Mouse (Mus musculus) heart, embryonic 12.5 days (tissue): ENCODE data around the gene Emc3. TPM values are rescaled to one million over a fixed set of nuclear protein-coding genes. Genes with fewer than 3 reads are reported as not detected.

Source experiments
- ATAC-seq: fragments of 200-750 bp; cut with Nextera tagmentation; 2 replicates; pipeline ENCODE4 v1.8.0; 2017; ENCODE audit warnings: moderate TSS enrichment, moderate library complexity; ENCODE audit not compliant: insufficient number of reproducible peaks, low FRiP score
- H3K27ac ChIP-seq: fragments of 300-500 bp; sonication (generic); 2 replicates; pipeline ENCODE4 v1.5.1; 2016; ENCODE audit warnings: mild to moderate bottlenecking, moderate library complexity; ENCODE audit not compliant: poor library complexity, severe bottlenecking
- H3K27me3 ChIP-seq: fragments of 300-500 bp; sonication (generic); replicated peaks from 2 replicates; pipeline ENCODE4 v1.6.1; 2016; ENCODE audit warnings: mild to moderate bottlenecking, moderate library complexity
- H3K36me3 ChIP-seq: fragments of 300-500 bp; sonication (generic); 2 replicates; pipeline ENCODE4 v1.6.1; 2016; ENCODE audit warnings: mild to moderate bottlenecking, moderate library complexity
- H3K4me1 ChIP-seq: fragments of 300-500 bp; sonication (generic); replicated peaks from 2 replicates; pipeline ENCODE4 v1.6.1; 2016; ENCODE audit warnings: mild to moderate bottlenecking
- H3K4me2 ChIP-seq: fragments of 300-500 bp; sonication (generic); 2 replicates; pipeline ENCODE4 v1.6.1; 2016; ENCODE audit warnings: mild to moderate bottlenecking, moderate library complexity
- H3K4me3 ChIP-seq: fragments of 300-500 bp; sonication (generic); 2 replicates; pipeline ENCODE4 v1.5.1; 2016; ENCODE audit warnings: mild to moderate bottlenecking
- H3K9ac ChIP-seq: fragments of 300-500 bp; sonication (generic); 2 replicates; pipeline ENCODE4 v1.6.1; 2016; ENCODE audit warnings: mild to moderate bottlenecking, moderate library complexity
- H3K9me3 ChIP-seq: fragments of 300-500 bp; sonication (generic); replicated peaks from 2 replicates; pipeline ENCODE4 v1.6.1; 2016; ENCODE audit warnings: mild to moderate bottlenecking, moderate library complexity
- WGBS: fragments of 180-500 bp; shearing (Covaris S2); methylation state at CpG from one replicate; pipeline ENCODE4 v1.1.7; 2016; 5-methylcytosine and 5-hydroxymethylcytosine counted together
- microRNA-seq: library from miRNA; unstranded; fragments of <30 nt; microRNA quantifications from one replicate; pipeline ENCODE4, GENCODE M21; 2017
- polyA plus RNA-seq: library from polyadenylated mRNA; unstranded; fragments of >200 nt; fragmentation: Nextera tagmentation; extraction: Ambion mirVana; gene quantifications from 2 replicates; pipeline ENCODE4 v1.2.1, GENCODE M21; 2016

The Emc3 gene
- polyA plus RNA-seq, 1 experiment from 2014 or later, result 89.1 TPM

DNA sequence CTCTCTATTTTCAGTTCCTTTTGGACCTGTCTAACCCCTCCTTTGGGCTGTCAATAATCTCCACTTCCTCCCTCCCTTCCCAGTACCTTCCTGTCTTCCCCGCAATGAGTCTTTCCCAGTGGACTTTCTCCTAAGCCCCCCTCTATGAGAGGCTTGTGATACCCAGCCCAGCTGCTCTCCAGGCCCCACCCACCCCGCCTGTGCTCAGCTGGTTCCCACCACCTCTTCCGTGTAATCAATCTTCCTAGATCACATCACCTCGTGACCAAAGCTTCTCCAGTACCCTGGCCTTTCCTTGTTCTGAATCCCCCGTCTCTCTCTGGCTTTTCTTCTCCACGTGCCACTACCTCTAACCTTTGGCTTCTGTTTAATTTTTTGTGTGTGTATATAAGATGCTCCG lies 54.1 kb downstream of the Emc3 start:
- H3K4me1 ChIP-seq, result peaks cover 20% of the 10 kb centered on the region
- no peak overlapping the region for H3K4me3 ChIP-seq
- H3K4me2 ChIP-seq, result no peak overlapping the region
- no peak for ATAC-seq
- H3K9me3 ChIP-seq, result no peaks in the 10 kb centered on the region
- WGBS, result 37% methylated on average over 7 of the region's 7 CpGs
- H3K27ac ChIP-seq, result no peak overlapping the region
- no peaks in the 10 kb centered on the region for H3K36me3 ChIP-seq
- H3K27me3 ChIP-seq, result peaks cover 43% of the 10 kb centered on the region
- no peak overlapping the region for H3K9ac ChIP-seq

DNA sequence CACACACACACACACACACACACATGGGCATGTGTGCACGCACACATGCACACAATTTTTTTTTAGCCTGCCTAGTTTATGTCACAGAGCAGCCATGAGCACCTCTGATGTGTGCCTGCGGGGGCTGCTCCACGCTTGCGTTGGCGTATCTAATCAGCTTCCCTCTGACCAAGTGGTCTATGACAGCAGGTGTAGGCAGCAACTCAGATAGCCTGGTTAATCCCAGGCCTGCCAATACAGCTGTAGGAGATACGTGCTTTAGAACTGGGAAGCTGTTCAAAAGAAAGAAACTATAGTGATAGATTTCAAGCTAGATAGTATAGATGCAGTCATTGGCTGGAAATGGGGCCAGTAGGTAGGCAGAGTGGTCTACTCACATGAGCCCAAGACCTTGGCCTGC lies 57.7 kb downstream of the Emc3 start:
- H3K4me3 ChIP-seq, result no peak overlapping the region
- no peaks in the 10 kb centered on the region for H3K9me3 ChIP-seq
- H3K9ac ChIP-seq, result no peak overlapping the region
- no peak overlapping the region for H3K27ac ChIP-seq
- no peak for ATAC-seq
- H3K4me1 ChIP-seq, result peaks cover 31% of the 10 kb centered on the region
- no peaks in the 10 kb centered on the region for H3K36me3 ChIP-seq
- 57% methylated on average over 6 of the region's 6 CpGs for WGBS
- no peak overlapping the region for H3K4me2 ChIP-seq
- peaks cover 45% of the 10 kb centered on the region for H3K27me3 ChIP-seq

DNA sequence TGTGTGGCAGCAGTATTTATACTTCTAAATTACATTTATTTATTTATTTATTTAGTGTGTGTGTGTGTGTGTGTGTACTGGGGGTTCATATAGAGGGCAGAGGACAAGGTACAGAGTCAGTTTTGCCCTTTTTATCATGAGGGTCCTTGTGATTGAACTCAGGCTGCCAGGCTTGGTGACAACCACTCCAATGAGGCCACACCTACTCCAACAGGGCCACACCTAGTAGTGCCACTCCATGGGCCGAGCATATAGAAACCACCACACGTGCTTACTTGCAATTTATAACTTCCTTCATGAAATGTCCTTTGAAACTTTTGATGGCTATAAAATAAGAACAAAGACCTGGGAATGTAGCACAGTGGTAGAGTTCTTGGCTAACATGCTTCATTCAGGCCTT lies 58.2 kb downstream of the Emc3 start:
- H3K4me3 ChIP-seq, result no peak overlapping the region
- H3K27me3 ChIP-seq, result peaks cover 45% of the 10 kb centered on the region
- ATAC-seq, result no peak
- peaks cover 31% of the 10 kb centered on the region for H3K4me1 ChIP-seq
- no peak overlapping the region for H3K9ac ChIP-seq
- H3K36me3 ChIP-seq, result no peaks in the 10 kb centered on the region
- H3K9me3 ChIP-seq, result no peaks in the 10 kb centered on the region
- H3K4me2 ChIP-seq, result no peak overlapping the region
- WGBS, result 77% methylated on average over 2 of the region's 2 CpGs
- no peak overlapping the region for H3K27ac ChIP-seq

DNA sequence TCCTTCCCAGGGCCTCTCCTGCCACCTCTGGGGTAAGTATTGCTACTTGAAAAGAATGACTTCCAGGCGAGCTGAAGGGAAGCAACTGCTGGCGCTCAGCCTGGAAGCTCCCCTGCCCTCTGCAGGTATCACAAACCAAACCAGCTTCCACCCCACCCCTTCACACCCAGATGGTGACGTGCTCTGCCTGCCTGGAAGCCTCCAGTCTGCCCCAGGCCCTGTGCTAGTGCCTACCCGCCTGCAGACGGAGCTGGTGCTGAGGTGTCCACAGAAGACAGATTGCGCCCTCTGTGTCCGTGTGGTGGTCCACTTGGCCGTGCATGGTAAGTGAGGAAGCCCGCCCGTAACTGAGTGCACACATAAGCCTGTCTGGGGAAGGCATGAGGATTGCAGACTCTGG lies 59.4 kb downstream of the Emc3 start:
- WGBS, result 61% methylated on average over 10 of the region's 10 CpGs
- peak overlapping the region; percentile 69; the same call in 1 of the 2 replicates for H3K4me2 ChIP-seq
- H3K27me3 ChIP-seq, result peaks cover 52% of the 10 kb centered on the region
- H3K36me3 ChIP-seq, result no peaks in the 10 kb centered on the region
- no peak overlapping the region for H3K9ac ChIP-seq
- no peaks in the 10 kb centered on the region for H3K9me3 ChIP-seq
- H3K27ac ChIP-seq, result no peak overlapping the region
- peaks cover 31% of the 10 kb centered on the region for H3K4me1 ChIP-seq
- ATAC-seq, result no peak
- no peak overlapping the region for H3K4me3 ChIP-seq

DNA sequence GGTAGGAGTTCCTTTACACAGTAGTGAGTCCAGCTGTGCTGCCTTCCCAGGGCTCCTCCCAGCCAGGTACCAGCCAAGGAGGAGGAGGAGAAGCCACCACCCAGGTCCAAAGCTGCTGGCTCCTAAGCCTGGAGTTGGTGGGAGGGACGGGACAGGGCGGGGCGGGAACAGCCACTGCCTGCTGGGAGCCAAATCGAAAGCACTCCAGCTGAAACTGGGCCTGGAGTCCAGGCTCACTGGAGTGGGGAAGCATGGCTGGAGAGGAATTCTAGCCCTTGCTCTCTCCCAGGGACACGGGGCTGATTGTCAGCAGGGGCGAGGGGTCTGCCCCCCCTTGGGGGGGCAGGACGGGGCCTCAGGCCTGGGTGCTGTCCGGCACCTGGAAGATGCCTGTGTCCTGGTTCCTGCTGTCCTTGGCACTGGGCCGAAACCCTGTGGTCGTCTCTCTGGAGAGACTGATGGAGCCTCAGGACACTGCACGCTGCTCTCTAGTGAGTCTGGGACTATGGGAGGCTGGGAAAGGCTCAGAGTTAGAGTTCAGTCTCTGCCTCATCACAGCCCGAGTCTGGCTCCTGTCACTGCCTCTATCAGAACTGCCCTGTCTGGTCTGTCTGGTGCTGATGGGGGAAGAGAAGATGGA lies 60.0 kb downstream of the Emc3 start, which contains the start of gene Il17rc:
Il17rc (plus strand) TSS at position 131 of the 640 bp plus-strand sequence.
- peak within 1 kb of the TSS; percentile 39 for H3K4me3 ChIP-seq
- H3K9me3 ChIP-seq, result no peaks in the 10 kb centered on the region
- no peaks in the 10 kb centered on the region for H3K36me3 ChIP-seq
- ATAC-seq, result no peak
- H3K4me1 ChIP-seq, result peaks cover 31% of the 10 kb centered on the region
- H3K27ac ChIP-seq, result no peak within 1 kb of the TSS
- peaks cover 51% of the 10 kb centered on the region for H3K27me3 ChIP-seq
- 18% methylated on average over 12 of the region's 12 CpGs for WGBS
- H3K9ac ChIP-seq, result peak within 1 kb of the TSS; percentile 73
- peak within 1 kb of the TSS; percentile 69 for H3K4me2 ChIP-seq

DNA sequence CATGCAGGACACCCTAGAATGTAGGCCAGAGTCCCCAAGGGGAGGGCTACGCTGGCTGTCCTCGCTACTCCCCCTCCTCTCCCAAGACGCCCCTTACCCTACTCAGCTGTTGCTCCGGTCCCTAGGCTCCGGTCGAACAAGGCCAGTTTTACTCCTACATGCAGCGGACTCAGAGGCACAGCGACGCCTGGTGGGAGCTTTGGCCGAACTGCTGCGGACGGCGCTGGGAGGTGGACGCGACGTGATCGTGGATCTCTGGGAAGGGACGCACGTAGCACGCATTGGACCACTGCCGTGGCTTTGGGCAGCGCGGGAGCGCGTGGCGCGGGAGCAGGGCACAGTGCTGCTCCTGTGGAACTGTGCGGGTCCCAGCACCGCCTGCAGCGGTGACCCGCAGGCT lies 62.0 kb downstream of the Emc3 start:
- peak overlapping the region; percentile 59 for H3K9ac ChIP-seq
- 2% methylated on average over 31 of the region's 31 CpGs for WGBS
- peak; percentile 54 for ATAC-seq
- peaks cover 64% of the 10 kb centered on the region for H3K27me3 ChIP-seq
- peak overlapping the region; percentile 81 for H3K4me2 ChIP-seq
- no peaks in the 10 kb centered on the region for H3K36me3 ChIP-seq
- peak overlapping the region; percentile 45 for H3K4me3 ChIP-seq
- H3K27ac ChIP-seq, result no peak overlapping the region
- H3K9me3 ChIP-seq, result no peaks in the 10 kb centered on the region
- H3K4me1 ChIP-seq, result peaks cover 31% of the 10 kb centered on the region

DNA sequence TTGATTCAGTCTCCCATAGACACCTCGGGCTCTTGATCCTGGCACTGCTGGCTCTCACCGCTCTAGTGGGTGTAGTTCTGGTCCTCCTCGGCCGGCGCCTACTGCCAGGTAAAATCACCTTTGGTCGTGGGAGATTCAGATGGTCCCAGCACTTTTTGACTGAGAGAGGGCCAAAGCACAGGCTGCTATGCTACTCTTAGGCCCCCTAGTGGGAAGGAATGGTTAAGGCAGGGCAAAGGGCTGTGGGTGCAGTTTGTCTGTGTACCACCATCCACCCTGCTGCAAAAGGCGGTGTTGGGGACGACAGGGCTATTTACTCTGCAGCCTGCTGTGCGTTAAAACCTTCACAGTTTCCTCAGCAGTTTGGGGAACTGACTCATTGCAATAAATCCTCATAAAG lies 62.4 kb downstream of the Emc3 start:
- peak overlapping the region; percentile 81 for H3K4me2 ChIP-seq
- no peaks in the 10 kb centered on the region for H3K36me3 ChIP-seq
- peak overlapping the region; percentile 45 for H3K4me3 ChIP-seq
- 10% methylated on average over 9 of the region's 9 CpGs for WGBS
- H3K9me3 ChIP-seq, result no peaks in the 10 kb centered on the region
- no peak overlapping the region for H3K27ac ChIP-seq
- peaks cover 64% of the 10 kb centered on the region for H3K27me3 ChIP-seq
- no peak for ATAC-seq
- H3K4me1 ChIP-seq, result peaks cover 31% of the 10 kb centered on the region
- H3K9ac ChIP-seq, result peak overlapping the region; percentile 59

DNA sequence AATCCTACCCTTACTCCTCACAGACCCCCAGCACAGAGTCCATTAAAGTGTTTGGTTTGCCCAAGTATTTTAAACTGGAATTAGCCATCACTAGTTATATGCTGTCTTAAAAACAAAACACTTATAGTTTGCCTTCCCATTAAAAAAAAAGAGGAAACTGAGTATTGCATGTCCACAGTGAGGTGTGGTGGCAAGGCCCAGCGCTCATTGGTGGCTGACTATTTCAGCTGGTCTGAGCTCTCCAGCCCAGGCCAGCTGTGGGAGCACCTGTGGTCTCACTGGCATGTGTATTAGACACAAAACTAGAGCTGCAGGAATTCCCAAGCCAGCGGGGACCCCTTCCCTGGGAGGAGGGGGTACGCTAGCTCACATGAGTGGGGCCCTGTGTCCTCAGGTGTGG lies 62.9 kb downstream of the Emc3 start:
- ATAC-seq, result no peak
- no peaks in the 10 kb centered on the region for H3K9me3 ChIP-seq
- peaks cover 31% of the 10 kb centered on the region for H3K4me1 ChIP-seq
- H3K4me3 ChIP-seq, result no peak overlapping the region
- WGBS, result 62% methylated on average over 3 of the region's 3 CpGs
- no peak overlapping the region for H3K4me2 ChIP-seq
- no peaks in the 10 kb centered on the region for H3K36me3 ChIP-seq
- no peak overlapping the region for H3K9ac ChIP-seq
- peaks cover 67% of the 10 kb centered on the region for H3K27me3 ChIP-seq
- no peak overlapping the region for H3K27ac ChIP-seq

DNA sequence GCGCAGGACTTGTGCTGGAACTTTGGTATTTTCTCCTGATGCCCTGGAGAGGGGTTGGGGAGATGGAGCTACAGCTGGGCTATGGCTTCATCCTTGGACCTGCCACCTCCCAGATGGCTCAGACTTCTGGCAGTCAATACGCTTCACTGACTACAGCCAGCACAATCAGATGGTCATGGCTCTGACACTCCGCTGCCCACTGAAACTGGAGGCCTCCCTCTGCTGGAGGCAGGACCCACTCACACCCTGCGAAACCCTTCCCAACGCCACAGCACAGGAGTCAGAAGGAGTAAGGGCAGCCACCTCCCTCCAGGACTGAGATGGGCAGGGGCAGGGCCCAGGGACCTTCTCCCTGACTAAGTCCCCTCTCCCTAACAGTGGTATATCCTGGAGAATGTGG lies 65.8 kb downstream of the Emc3 start:
- H3K9ac ChIP-seq, result no peak overlapping the region
- H3K36me3 ChIP-seq, result no peaks in the 10 kb centered on the region
- no peak overlapping the region for H3K4me3 ChIP-seq
- H3K9me3 ChIP-seq, result no peaks in the 10 kb centered on the region
- H3K27me3 ChIP-seq, result peaks cover 49% of the 10 kb centered on the region
- WGBS, result 48% methylated on average over 5 of the region's 5 CpGs
- H3K4me2 ChIP-seq, result no peak overlapping the region
- peaks cover 12% of the 10 kb centered on the region for H3K4me1 ChIP-seq
- no peak for ATAC-seq
- H3K27ac ChIP-seq, result no peak overlapping the region

Small RNAs within 50 kb of the gene (microRNA-seq; reads per million reads assigned to microRNA genes)
- not detected for gene Gm23365

Other genes with a start within 250 kb of the Emc3 start
- gene Cpne9, start 249.3 kb downstream of the Emc3 start, polyA plus RNA-seq, result 0.08 and 0.14 TPM in 2 replicates
- gene Brpf1, start 224.5 kb downstream of the Emc3 start, polyA plus RNA-seq, result 16.2 and 17.0 TPM in 2 replicates
- 9.0 and 10.6 TPM in 2 replicates for gene Ogg1, start 204.7 kb downstream of the Emc3 start, polyA plus RNA-seq
- 110 and 113 TPM in 2 replicates for gene Camk1, start 187.7 kb downstream of the Emc3 start, polyA plus RNA-seq
- 40.1 and 42.2 TPM in 2 replicates for gene Tada3, start 153.8 kb downstream of the Emc3 start, polyA plus RNA-seq
- 274 and 285 TPM in 2 replicates for gene Arpc4, start 153.5 kb downstream of the Emc3 start, polyA plus RNA-seq
- gene Ttll3, start 142.4 kb downstream of the Emc3 start, polyA plus RNA-seq, result 1.6 and 2.5 TPM in 2 replicates
- gene Rpusd3, start 112.3 kb downstream of the Emc3 start, polyA plus RNA-seq, result 15.2 and 16.0 TPM in 2 replicates
- gene Cidec, start 95.9 kb downstream of the Emc3 start, polyA plus RNA-seq, result not detected in 2 replicates
- gene Jagn1, start 89.1 kb downstream of the Emc3 start, polyA plus RNA-seq, result 58.5 and 61.1 TPM in 2 replicates
- 0.94 and 1.3 TPM in 2 replicates for gene Il17re, start 73.2 kb downstream of the Emc3 start, polyA plus RNA-seq
- 4.5 and 4.7 TPM in 2 replicates for gene Il17rc, start 60.2 kb downstream of the Emc3 start, polyA plus RNA-seq
- 42.7 and 46.9 TPM in 2 replicates for gene Creld1, start 48.4 kb downstream of the Emc3 start, polyA plus RNA-seq
- gene Prrt3, start 29.7 kb downstream of the Emc3 start, polyA plus RNA-seq, result 0.28 and 0.40 TPM in 2 replicates
- 10.9 and 12.1 TPM in 2 replicates for gene Fancd2, start within 50 bp of the Emc3 start, polyA plus RNA-seq
- 0.26 TPM in 1 of 2 replicates, not detected in the other for gene Fancd2os, start 69.1 kb upstream of the Emc3 start, polyA plus RNA-seq
- gene Brk1, start 73.1 kb upstream of the Emc3 start, polyA plus RNA-seq, result 156 and 165 TPM in 2 replicates
- gene Vhl, start 92.3 kb upstream of the Emc3 start, polyA plus RNA-seq, result 30.3 and 32.7 TPM in 2 replicates
- gene Irak2, start 106.8 kb upstream of the Emc3 start, polyA plus RNA-seq, result 7.0 and 7.9 TPM in 2 replicates
- 0.87 and 1.1 TPM in 2 replicates for gene Tatdn2, start 165.4 kb upstream of the Emc3 start, polyA plus RNA-seq
- gene Ghrl, start 188.2 kb upstream of the Emc3 start, polyA plus RNA-seq, result 0.46 TPM in 1 of 2 replicates, not detected in the other
- 208 and 211 TPM in 2 replicates for gene Sec13, start 209.1 kb upstream of the Emc3 start, polyA plus RNA-seq